Mouse (Mus musculus): Measurements from ENCODE around the gene Lss. TPM values are rescaled to one million over a fixed set of nuclear protein-coding genes. Genes with fewer than 3 reads are reported as not detected.

The Lss gene
- polyA plus RNA-seq, 1 experiment: 11.1 TPM

- Histone ChIP-seq H3K4me1 (ENCODE audit: control insufficient read depth, insufficient read depth, low read length) (peaks cover 5% of the 10 kb centered on the region; the same call in 1 of the 2 replicates), H3K27ac (ENCODE audit: control insufficient read depth, insufficient read depth, low read depth, low read length) (no peak overlapping the region), H3K27me3 (ENCODE audit: control insufficient read depth, insufficient read depth, low read length) (no peaks in the 10 kb centered on the region), H3K4me3 (ENCODE audit: control insufficient read depth, low read depth, low read length) (no peak overlapping the region), H3K36me3 (ENCODE audit: control insufficient read depth, insufficient read depth, low read length) (no peaks in the 10 kb centered on the region)
- TF ChIP-seq POLR2A (IDR thresholded peaks at IDR 0.05; ENCODE audit: control insufficient read depth, low read depth, low read length) (no peak), CTCF (IDR thresholded peaks at IDR 0.05; ENCODE audit: control insufficient read depth, insufficient read depth, insufficient replicate concordance, low read depth, low read length) (no peak)
Measured at GRCm38 (mm10) chr10:76586190-76586589, 54.8 kb downstream of the Lss start.

GRCm38 (mm10) chr10:76590197-76590596 lies 58.8 kb downstream of the Lss start:
- Histone ChIP-seq H3K4me3 (ENCODE audit: control insufficient read depth, low read depth, low read length) (no peak overlapping the region), H3K4me1 (ENCODE audit: control insufficient read depth, insufficient read depth, low read length) (no peaks in the 10 kb centered on the region), H3K27me3 (ENCODE audit: control insufficient read depth, insufficient read depth, low read length) (no peaks in the 10 kb centered on the region), H3K36me3 (ENCODE audit: control insufficient read depth, insufficient read depth, low read length) (no peaks in the 10 kb centered on the region), H3K27ac (ENCODE audit: control insufficient read depth, insufficient read depth, low read depth, low read length) (no peak overlapping the region)
- no peak for TF ChIP-seq CTCF (IDR thresholded peaks at IDR 0.05; ENCODE audit: control insufficient read depth, insufficient read depth, insufficient replicate concordance, low read depth, low read length)
- no peak for TF ChIP-seq POLR2A (IDR thresholded peaks at IDR 0.05; ENCODE audit: control insufficient read depth, low read depth, low read length)

- Histone ChIP-seq H3K36me3 (ENCODE audit: control insufficient read depth, insufficient read depth, low read length) (no peaks in the 10 kb centered on the region), H3K27me3 (ENCODE audit: control insufficient read depth, insufficient read depth, low read length) (no peaks in the 10 kb centered on the region), H3K4me1 (ENCODE audit: control insufficient read depth, insufficient read depth, low read length) (peaks cover 4% of the 10 kb centered on the region; the same call in 1 of the 2 replicates), H3K27ac (ENCODE audit: control insufficient read depth, insufficient read depth, low read depth, low read length) (no peak overlapping the region), H3K4me3 (ENCODE audit: control insufficient read depth, low read depth, low read length) (peak overlapping the region; percentile 8; the same call in 1 of the 2 replicates)
- TF ChIP-seq POLR2A (IDR thresholded peaks at IDR 0.05; ENCODE audit: control insufficient read depth, low read depth, low read length): no peak
- no peak for TF ChIP-seq CTCF (IDR thresholded peaks at IDR 0.05; ENCODE audit: control insufficient read depth, insufficient read depth, insufficient replicate concordance, low read depth, low read length)
Measured at GRCm38 (mm10) chr10:76596338-76596737, 65.0 kb downstream of the Lss start.

- TF ChIP-seq POLR2A (IDR thresholded peaks at IDR 0.05; ENCODE audit: control insufficient read depth, low read depth, low read length) (no peak), CTCF (IDR thresholded peaks at IDR 0.05; ENCODE audit: control insufficient read depth, insufficient read depth, insufficient replicate concordance, low read depth, low read length) (no peak)
- Histone ChIP-seq H3K4me3 (ENCODE audit: control insufficient read depth, low read depth, low read length) (no peak overlapping the region), H3K36me3 (ENCODE audit: control insufficient read depth, insufficient read depth, low read length) (no peaks in the 10 kb centered on the region)
Measured at GRCm38 (mm10) chr10:76602690-76603089, 71.3 kb downstream of the Lss start.

More at GRCm38 (mm10) chr10:76602690-76603089, 71.3 kb downstream of the Lss start:
- Histone ChIP-seq H3K4me1 (ENCODE audit: control insufficient read depth, insufficient read depth, low read length) (no peaks in the 10 kb centered on the region), H3K27me3 (ENCODE audit: control insufficient read depth, insufficient read depth, low read length) (no peaks in the 10 kb centered on the region), H3K27ac (ENCODE audit: control insufficient read depth, insufficient read depth, low read depth, low read length) (no peak overlapping the region)

Other genes with a start within 250 kb of the Lss start
- gene Dip2a, start 186.3 kb upstream of the Lss start, polyA plus RNA-seq (2012; rRNA removed): 14.4 and 15.2 TPM in 2 replicates
- gene AC141477.1, start 91.1 kb upstream of the Lss start, polyA plus RNA-seq (2012; rRNA removed): not detected in 2 replicates
- 54.9 and 58.5 TPM in 2 replicates for gene Pcnt, start 88.8 kb upstream of the Lss start, polyA plus RNA-seq (2012; rRNA removed)
- 0.23 and 0.47 TPM in 2 replicates for gene 2610028H24Rik, start 82.5 kb upstream of the Lss start, polyA plus RNA-seq (2012; rRNA removed)
- gene Mcm3ap, start 62.7 kb upstream of the Lss start, polyA plus RNA-seq (2012; rRNA removed): 9.9 and 11.3 TPM in 2 replicates
- gene Ybey, start 62.5 kb upstream of the Lss start, polyA plus RNA-seq (2012; rRNA removed): 1.1 and 1.2 TPM in 2 replicates
- 278 and 287 TPM in 2 replicates for gene Spatc1l, start 30.7 kb downstream of the Lss start, polyA plus RNA-seq (2012; rRNA removed)
- gene Ftcd, start 44.1 kb downstream of the Lss start, polyA plus RNA-seq (2012; rRNA removed): 0.40 and 0.52 TPM in 2 replicates
- 10.9 and 16.2 TPM in 2 replicates for gene Col6a2, start 92.0 kb downstream of the Lss start, polyA plus RNA-seq (2012; rRNA removed)
- 15.4 and 21.1 TPM in 2 replicates for gene Col6a1, start 194.6 kb downstream of the Lss start, polyA plus RNA-seq (2012; rRNA removed)